Mouse (Mus musculus): ENCODE results near the gene Ptchd3.

The Ptchd3 gene

DNA sequence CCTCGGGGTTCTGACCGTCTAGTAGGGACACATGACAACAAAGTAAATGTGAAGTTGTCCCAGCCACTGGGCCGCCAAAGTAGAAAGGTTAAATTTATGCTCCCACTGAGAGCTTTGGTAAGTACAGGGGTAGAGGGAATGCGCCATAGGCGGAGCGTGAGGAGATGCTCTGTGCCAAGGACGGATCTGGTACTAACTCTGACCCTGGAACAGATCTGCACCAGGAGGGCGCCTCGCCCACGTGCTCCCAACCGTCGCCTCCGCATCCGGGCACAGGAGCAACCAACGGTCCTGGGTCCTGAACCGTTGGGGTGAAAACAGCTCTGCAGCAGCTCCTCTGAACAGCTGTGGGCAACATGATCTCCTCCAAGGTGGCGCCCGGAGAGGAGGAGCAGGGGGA, at the start of gene Ptchd3:
TSS of gene Ptchd3 (plus strand) at position 301 of the 400 bp plus-strand sequence.
- DNase-seq: no peak

DNA sequence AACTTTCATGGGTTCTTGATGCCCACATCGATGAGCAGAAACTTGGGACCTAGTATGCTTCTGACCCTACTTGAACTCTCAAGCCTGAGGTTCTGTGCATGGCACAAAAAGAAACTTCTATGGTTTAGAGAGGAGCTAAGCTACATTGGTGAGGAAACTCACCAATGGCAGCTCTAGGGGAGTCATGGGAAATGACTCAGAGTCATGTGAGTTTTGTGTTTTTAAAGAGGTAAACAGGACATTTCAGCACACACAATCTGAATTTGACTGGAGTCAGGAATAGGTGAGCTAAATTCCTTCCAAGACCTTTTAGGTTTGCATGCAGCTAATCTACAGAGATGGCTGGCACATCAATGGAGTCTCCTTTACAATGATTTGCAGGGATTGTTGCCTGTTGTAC, 48.2 kb upstream of the Ptchd3 start:
- no peak for DNase-seq

DNA sequence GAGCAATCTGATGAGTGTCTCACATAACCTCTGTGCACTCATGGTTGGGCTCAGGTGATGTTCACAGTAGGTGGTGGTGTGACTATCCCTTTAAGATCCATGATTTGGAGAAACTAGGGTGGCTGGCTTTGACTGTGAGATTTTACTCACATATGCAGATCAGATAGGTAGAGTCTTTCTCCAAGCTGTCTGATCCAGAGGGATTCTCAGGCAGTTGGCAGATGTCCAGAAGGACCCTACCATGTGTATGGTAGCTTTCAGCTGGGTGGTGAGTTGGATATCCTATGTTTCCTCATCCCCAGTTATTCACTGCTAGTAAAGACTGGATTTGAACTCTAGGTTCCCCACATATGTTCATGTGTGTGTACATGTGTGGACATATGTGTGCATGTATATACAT, 42.6 kb upstream of the Ptchd3 start:
- DNase-seq: no peak

DNA sequence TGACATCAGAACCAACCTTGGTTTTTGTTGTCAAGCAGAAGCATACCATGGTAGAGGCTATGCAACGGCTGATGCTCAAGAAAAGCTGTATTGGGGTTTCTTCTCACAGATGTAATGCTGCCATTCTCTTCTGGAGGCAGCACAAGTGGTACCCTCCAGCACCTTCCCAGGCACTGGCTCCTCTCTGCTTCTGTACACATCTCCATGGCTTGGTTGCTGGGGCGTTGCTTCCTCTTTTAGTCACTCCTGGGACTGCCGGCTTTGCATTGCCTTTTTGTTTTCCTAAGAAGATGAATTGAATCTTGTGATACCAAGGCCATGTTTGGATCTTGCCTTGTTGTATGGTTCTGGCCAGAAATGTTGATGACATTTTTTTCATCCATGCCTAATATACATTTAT, 40.5 kb upstream of the Ptchd3 start:
- DNase-seq: no peak

DNA sequence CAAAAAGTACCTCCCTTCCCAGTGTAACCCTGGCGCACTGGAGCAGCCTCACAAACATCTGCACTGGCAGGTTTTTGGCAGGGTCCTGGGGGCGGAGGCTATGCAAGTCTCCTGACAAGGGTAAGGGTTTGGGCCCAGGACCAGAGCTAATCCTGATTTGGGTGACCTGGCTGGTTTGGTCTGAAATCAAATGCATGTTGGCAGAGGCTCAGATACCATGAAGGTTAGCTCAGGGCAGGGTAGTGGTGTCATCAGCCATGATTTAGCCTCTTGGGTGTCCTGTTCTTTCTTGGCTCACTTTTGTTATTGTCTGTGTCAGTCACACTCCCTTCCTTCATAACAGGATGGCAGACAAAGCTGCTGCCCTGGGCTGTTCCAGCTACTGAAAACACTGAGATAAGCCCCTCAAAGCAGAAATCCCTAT, 39.4 kb upstream of the Ptchd3 start:
- no peak for DNase-seq

DNA sequence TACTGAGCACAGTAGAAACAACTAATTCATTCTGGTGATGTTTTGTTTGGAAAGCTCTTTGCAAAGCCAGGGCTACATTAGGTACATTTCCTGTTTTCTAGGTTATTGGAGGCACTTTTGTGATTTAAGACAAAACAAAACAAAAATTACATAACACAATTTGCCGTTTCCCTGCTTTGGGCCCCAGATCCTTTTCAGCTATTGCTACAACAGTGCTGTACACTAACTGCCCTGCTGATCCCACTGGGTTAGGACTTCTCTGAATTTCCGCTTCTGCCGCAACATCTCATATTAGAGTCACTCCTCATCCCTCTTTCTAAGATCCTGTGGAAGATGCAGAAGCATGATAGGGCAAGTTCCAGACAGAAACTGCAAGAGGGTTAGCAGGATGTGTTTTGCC, 38.6 kb upstream of the Ptchd3 start:
- DNase-seq: no peak

DNA sequence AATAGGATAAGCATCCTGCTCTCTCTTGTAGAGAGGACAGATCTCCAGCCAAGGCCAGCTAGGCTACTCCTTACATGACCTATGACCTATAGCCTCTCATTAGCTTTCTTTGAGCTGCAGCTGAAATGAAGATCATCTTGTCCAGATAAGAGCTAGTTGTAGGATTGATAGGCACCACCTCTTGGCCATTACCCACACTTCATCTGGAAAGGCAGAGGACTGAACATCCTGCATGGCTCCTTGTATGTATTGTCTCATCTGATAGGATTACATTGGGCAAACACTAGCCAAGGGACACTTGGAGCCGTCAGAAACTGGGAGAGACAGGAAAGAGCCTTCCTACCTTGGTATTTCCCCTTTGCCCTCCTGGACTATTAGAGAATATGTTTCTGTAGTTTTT, 38.1 kb upstream of the Ptchd3 start:
- no peak for DNase-seq

DNA sequence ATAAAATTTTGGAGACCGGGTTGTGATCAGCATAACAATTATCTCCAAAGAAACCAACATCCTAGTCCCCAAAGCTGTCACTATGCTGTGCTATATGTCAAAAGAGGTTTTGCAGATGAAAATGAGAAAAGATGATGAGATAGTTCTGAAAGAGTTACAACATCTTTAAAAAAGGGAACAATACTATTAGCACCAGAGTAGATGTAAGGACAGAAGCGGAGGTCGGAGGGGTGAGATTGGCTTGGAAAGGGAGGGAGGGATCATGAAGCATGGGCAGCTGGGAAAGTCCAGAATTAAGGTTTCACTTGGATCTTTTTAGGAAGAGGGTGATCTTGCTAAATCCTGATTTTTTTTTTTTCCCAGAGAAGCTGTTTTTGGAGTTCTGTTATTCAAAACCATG, 36.5 kb upstream of the Ptchd3 start:
- DNase-seq: no peak

DNA sequence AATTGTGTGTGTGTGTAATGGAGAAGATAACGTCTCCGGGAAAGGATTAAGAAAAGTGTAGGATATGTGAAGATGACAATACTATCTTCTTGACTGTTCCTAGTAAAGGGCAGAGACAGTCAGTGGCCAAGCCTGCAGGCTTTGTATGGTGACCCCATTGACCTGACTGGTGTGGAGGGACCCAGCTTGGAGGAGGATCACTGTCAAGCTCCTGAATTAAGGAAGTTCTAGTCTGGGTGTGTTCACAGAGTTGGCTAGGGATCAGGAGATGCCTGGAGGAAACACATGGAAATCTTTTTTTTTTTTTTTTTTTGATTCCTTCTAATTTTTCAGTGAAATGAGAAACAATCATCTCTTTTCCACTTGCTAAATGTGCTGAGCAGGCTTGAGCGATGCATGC, 35.9 kb upstream of the Ptchd3 start:
- no peak for DNase-seq

DNA sequence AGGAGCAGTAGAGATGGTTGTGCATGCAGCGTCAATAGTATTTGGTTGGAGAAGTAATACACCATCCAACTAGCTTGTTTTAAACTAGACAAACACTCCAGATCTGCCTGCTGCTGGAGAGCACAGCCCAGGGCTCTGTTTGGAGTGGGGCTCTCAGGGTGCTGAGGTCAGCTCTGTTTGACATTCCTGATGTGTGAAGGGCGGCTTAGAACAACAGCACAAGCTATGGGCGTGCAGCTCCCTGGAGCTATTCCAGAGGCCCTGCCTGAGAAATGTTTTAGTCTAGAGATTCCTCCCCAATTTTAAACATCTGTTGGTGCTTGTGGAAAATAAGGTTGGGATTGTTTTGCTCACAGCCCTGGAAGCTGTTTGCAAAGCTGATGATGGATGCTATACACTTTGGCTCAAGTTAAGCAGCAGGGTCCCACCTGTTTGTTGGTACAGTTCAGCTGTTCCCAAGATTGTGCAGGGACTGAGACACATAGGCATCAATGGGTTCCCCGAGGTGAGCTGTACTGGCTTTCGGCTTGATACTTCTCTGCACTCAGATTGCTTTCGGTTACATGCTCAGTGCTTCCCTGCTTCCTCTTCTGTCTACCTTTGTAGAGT, 35.4 kb upstream of the Ptchd3 start:
- no peak for DNase-seq

DNA sequence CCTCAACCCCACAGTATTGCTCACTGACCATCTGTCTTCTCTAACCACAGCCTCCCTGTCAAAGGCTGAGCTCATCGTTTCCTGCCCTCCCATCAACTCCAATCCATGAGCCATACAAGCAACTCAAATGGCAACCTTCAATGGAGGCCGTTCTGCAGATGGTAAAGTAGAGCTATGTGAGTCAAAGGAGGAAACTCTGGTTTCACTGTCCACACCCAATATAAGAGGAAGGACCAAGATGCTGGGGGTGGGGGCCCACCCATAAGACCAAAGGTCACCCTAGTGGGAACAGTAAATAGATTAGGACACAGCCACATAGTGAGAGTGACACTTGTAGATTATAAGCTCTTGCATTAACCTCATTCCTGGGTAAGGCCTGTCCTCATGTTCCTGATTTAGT, 34.1 kb upstream of the Ptchd3 start:
- DNase-seq: no peak

DNA sequence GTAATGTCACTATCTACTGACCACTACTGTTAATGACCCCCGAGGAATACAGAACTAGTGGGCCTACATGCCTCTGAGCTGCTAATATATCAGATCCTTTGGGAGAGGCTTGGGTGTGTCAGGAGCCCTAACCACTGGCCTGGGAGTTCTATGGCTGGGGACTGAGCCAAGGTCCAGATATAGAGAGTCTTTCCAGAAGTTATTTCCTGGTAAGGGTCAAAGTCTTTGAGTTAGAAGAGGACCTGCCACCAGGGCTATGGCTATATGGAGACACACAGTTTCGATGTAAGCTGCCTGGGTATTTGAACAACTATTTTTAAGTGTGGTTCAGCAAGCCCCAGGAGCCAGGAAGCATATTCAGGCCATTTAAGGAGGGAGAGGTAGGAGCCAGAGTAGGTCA, 31.5 kb upstream of the Ptchd3 start:
- no peak for DNase-seq

DNA sequence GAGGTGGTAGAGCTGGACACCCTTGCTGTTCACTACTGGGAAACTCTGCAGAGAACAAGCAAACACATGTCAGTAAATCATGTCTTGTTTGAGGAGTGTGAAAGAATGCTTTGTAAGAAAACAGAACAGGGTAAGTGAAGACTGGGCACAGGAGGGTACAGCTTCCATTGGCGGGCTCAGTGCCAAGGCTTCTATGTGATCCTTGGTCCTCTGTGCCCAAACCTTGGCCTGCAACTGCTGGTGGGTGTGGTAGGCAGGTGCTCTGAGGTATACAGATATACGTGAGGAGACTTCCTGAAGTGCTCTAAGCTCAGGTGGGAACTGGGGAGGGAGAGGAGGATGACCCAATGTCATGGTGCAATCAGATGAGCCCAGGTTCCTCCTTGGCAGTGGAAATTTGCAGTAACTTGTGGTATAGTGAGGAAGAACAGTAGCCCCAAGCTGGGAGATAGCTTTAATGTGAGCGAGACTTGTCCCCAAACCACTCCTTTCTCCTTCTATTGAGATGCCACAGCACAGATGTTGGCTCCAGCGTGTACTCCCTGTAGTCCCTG, 30.2 kb upstream of the Ptchd3 start:
- no peak for DNase-seq

DNA sequence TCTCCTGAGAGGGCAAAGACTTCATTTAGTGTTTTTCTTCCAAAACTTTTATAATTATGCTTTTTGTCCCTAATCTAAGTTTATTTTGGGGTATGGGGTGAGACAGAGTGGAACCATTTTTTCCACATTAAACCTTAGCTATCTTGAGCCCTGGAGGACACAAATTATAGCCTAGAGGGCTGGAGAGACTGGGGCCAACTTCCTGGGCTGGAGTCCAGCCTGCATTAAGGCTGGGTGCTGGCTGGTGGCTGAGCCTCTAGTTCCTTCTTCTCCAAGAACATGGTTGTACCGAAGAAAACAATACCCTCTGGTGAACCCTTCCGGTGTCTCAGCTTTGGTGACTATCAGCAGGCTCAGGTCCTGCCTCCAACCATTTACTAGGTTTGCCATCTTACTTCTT, 27.3 kb upstream of the Ptchd3 start:
- DNase-seq: no peak

DNA sequence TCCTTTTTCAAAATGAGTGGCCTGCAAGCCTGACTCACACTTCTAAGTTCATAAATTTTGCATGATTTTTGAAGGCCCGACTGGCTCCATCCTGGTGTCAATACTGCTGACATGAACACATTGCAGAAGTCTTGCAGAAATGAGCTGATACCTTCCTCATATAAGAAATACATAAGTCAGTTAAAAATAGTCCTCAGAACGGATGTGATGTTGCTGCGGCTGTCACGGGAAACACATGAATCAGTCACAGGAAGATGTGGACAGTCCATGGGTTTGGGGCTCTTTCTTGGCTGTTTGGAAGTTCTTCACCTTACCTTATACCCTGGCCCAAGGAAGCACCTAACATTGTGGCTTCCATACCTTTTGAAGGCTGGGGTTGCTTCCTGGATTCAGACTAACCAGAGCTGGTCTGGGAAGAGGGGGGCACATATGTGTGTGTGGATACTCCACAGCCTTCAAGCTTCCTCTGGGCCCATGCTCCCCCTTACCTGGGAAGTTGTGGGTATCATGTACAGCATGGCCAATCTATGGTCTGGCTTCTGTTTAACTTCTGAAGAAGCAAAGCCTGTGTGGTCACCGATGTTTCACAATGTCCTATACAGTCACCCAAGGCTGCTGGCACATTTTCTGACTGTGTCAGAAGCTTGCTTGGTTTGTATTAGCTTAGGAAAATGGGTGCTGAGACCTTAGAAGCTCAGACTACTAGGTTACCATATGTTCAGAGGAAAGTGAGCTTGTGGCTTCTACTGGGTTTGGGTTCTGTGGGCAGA, 25.6 kb upstream of the Ptchd3 start:
- no peak for DNase-seq

DNA sequence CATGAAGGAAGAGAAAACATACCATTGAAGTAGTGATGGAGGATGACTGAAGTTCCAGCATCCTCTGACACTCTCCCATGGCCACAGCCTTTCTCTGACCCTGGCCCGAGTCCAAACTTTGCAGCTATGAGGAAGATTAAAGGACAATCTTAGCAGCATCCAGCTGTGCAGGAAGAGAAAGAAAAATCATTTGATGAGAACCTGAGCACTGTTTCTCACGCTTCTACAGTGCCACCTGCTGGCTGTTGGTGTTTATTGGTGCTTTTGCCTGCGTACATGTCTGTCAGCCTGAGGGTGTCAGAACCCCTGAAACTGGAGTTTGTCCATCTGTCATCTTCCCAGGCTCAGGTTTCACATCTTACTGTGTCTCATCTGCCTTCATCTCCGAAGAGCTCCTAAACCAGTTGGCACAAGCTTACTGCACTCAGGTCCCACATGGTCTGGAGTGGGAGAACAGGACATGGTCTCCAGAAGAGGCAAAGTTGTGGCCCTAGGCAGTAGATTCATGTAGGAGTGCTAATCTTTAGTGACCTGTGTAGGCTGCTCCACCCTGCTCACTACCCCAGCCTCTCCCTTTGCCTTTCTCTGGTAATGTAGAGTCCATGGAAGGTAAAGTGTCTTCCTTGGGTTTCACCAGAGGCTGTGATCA, 21.7 kb upstream of the Ptchd3 start:
- DNase-seq: peak; percentile 49 to 77

DNA sequence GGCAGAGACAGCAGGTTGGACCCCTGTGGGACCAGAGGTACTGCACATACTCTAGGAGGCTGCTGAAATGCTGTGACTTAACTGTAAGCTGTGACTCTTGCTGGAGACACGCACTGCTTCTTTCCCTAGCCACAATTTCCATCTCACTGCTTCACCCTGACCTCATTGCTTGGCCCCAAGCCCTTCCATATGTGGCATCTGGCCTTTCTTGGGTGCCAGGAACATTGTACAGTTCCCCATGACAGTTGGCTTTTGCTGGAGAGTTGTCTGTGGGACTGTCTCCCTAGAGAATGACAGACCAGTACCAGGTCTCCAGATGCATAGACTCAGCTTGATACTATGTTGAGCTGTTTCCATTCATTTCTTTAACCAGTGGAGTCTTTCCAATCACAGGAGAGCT, 21.2 kb upstream of the Ptchd3 start:
- no peak for DNase-seq

DNA sequence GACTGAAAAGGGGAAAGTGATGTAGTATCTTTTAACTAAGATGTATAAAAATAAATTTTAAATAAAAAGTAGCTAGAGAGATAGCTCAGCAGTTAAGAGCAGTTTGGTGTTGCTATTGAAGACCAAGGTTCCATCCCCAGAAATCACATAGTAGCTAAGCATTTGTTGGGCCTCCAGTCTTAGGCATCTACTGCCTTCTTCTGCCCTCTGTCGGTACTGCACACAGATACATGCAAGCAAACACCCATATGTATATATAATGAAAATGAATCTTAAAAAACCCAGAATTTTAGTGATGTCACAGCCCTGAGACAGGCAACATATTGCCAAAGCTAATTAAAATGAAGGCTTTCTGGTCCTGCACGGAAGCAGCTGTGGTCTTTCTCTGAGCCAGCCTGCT, 15.9 kb downstream of the Ptchd3 start:
- no peak for DNase-seq

DNA sequence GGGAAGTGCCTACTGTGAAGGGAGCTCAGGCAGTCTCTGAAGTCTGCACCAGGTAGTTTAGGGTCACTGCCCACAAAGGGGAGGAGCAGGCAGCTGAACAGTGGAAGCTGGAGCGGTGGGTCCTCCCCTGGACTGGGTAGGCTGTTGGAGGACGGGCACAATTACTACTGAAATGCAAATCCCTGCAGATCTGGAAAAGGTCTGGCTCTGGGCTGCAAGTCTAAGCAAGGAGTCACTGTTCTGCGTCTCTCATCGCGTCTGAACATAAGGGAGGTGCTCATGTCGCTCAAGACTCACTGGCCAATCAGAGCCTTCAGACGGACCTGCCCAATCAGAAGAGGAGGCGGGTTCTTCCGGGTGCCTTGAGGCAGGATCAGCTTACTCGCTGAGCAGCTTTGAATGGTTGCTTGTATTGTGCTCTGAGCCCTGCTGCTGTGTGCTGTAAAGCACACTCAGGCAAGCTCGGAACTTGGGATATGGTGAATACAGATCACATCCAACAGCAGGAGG, 17.8 kb downstream of the Ptchd3 start:
- DNase-seq: peak; percentile 30 to 43

Measured in spleen, adult 18-20 months (tissue).